Mouse (Mus musculus): ENCODE data around the gene Sesn2. TPM values are rescaled to one million over a fixed set of nuclear protein-coding genes. Genes with fewer than 3 reads are reported as not detected.

Sesn2 gene
- total and polyA plus RNA-seq, 3 experiments = 9.6 to 27.5 TPM; not detected in 1

DNA sequence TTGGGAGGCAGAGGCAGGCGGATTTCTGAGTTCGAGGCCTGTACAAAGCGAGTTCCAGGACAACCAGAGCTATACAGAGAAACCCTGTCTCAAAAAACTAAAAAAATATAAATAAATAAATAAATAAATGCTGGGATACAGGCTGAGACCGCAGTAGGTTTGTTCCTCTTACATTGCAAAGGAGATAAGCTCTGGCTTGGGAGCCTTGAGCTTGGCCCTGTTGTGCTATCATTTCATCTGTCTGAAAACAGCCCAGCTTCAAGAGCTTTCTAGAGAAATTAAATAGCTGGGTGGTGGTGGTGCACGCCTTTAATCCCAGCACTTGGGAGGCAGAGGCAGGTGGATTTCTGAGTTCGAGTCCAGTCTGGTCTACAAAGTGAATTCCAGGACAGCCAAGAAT, 8.7 kb downstream of the Sesn2 start:
- DNase-seq (ENCODE audit: low read depth, low spot score) = peak; percentile 79
- peaks cover 30 to 32% of the 10 kb centered on the region in 2 experiments for H3K36me3 ChIP-seq (ENCODE audit: control insufficient read depth in 1 of 2, insufficient read depth in 2 of 2, low read length in 2 of 2)

DNA sequence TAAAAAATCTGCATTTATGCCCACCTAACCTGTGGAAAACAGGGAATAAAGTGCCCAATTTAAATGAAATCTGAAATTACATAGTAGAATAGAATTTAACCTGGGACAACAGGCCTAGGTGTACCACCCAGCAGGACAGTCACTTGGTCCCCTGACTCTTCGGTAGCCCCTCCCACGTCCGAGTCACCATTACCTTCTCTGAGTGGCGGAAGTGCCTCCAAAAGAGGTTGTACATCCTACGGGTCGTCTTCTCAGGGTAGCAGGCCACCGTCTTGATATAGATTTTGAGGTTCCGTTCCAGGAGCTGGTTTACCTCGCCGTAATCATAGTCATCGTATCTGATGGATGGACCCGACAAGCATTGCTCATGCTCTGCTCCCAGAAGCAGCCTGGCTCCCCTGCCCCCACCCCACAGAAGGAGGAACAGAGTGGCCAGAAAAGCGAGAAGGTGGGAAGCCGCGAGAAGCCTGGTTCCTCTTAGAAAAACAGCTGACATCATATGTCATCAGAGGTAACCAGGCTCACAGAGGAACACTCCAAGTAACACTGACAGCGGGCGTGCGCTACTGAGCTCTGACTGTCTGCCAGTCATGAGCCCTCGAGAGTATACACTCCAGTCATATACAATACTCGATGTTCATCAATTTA, 15.9 kb downstream of the Sesn2 start:
- no peaks in the 10 kb centered on the region for H3K4me1 ChIP-seq (ENCODE audit: control insufficient read depth in 1 of 2, insufficient read depth in 2 of 2, low read length in 2 of 2)
- no peaks in the 10 kb centered on the region for H3K27me3 ChIP-seq (ENCODE audit: control insufficient read depth in 1 of 2, insufficient read depth in 2 of 2, low read length in 2 of 2)
- H3K79me2 ChIP-seq (ENCODE audit: control insufficient read depth, insufficient read depth, low read length, poor library complexity) = no peaks in the 10 kb centered on the region
- TF ChIP-seq ETS1 (IDR thresholded peaks at IDR 0.05; ENCODE audit: low read depth, low read length) (peak; percentile 40; the same call in 1 of the 2 replicates), MEF2A (IDR thresholded peaks at IDR 0.05; ENCODE audit: extremely low read depth, insufficient replicate concordance, low read depth, low read length, poor library complexity, severe bottlenecking) (no peak), RAD21 (IDR thresholded peaks at IDR 0.05; ENCODE audit: low read depth, low read length) (no peak)
- peaks cover 0 to 24% of the 10 kb centered on the region in 2 experiments; a peak in 2 of 4 replicates for H3K36me3 ChIP-seq (ENCODE audit: control insufficient read depth in 1 of 2, insufficient read depth in 2 of 2, low read length in 2 of 2)
- H3K4me3 ChIP-seq (ENCODE audit: control insufficient read depth in 1 of 2, insufficient read depth in 1 of 2, low read depth in 2 of 2, low read length in 2 of 2) = no peak overlapping the region
- H3K9ac ChIP-seq (ENCODE audit: control insufficient read depth, low read depth, low read length, poor library complexity, severe bottlenecking) = no peak overlapping the region
- DNase-seq (ENCODE audit: low read depth, low spot score) = no peak
- H3K9me3 ChIP-seq (replicated peaks; ENCODE audit: insufficient read depth, low read length) = no peaks in the 10 kb centered on the region
- no peak overlapping the region for H3K27ac ChIP-seq (ENCODE audit: control insufficient read depth, low read depth, low read length)

More for the DNA sequence above, 8.7 kb downstream of the Sesn2 start:
- Histone ChIP-seq H3K9me3 (replicated peaks; ENCODE audit: insufficient read depth, low read length) (no peaks in the 10 kb centered on the region), H3K4me1 (ENCODE audit: control insufficient read depth in 1 of 2, insufficient read depth in 2 of 2, low read length in 2 of 2) (peaks cover 20 to 23% of the 10 kb centered on the region in 2 experiments), H3K27ac (ENCODE audit: control insufficient read depth, low read depth, low read length) (no peak overlapping the region), H3K27me3 (ENCODE audit: control insufficient read depth in 1 of 2, insufficient read depth in 2 of 2, low read length in 2 of 2) (no peaks in the 10 kb centered on the region), H3K4me3 (ENCODE audit: control insufficient read depth in 1 of 2, insufficient read depth in 1 of 2, low read depth in 2 of 2, low read length in 2 of 2) (no peak overlapping the region), H3K9ac (ENCODE audit: control insufficient read depth, low read depth, low read length, poor library complexity, severe bottlenecking) (no peak overlapping the region), H3K79me2 (ENCODE audit: control insufficient read depth, insufficient read depth, low read length, poor library complexity) (peaks cover 32% of the 10 kb centered on the region)
- TF ChIP-seq MXI1 (IDR thresholded peaks at IDR 0.05; ENCODE audit: low read depth, low read length) (no peak), RAD21 (IDR thresholded peaks at IDR 0.05; ENCODE audit: low read depth, low read length) (no peak), TCF12 (IDR thresholded peaks at IDR 0.05; ENCODE audit: low read depth, low read length) (no peak), ZC3H11A (IDR thresholded peaks at IDR 0.05; ENCODE audit: low read depth, low read length) (no peak), SMC3 (IDR thresholded peaks at IDR 0.05; ENCODE audit: low read depth, low read length) (no peak), SIN3A (IDR thresholded peaks at IDR 0.05; ENCODE audit: low read length) (peak; percentile 46; the same call in 1 of the 2 replicates), EP300 (IDR thresholded peaks at IDR 0.05; ENCODE audit: low read depth in 1 of 2, low read length in 2 of 2) (peak in 1 of 2 experiments; percentile 45; a peak in 1 of 4 replicates), GATA1 (IDR thresholded peaks at IDR 0.05; ENCODE audit: low read depth, low read length) (peak; percentile 72), ZNF384 (IDR thresholded peaks at IDR 0.05; ENCODE audit: low read depth, low read length) (peak; percentile 34; the same call in 1 of the 2 replicates), TBP (IDR thresholded peaks at IDR 0.05; ENCODE audit: low read depth, low read length) (0 out of 2 replicates have a peak, but pooled peaks have one; percentile 36)
